Mouse (Mus musculus): Measurements from ENCODE around the gene Whamm. TPM values are rescaled to one million over a fixed set of nuclear protein-coding genes. Genes with fewer than 3 reads are reported as not detected.

Whamm gene
- total RNA-seq (2021), result 10 to 100 TPM; 19.0 to 22.8 TPM
- long read RNA-seq, experiment 1, transcript Whamm-201 (10 exons, 3,069 nt), result major isoform, 5 of 40 reads
- long read RNA-seq, experiment 1, partial matches to known transcripts, result 1 of 40 reads
- long read RNA-seq, experiment 1, other reads (novel, unspliced or antisense), result 34 of 40 reads
- long read RNA-seq, experiment 2, transcript Whamm-201 (10 exons, 3,069 nt), result major isoform, 5 of 32 reads
- long read RNA-seq, experiment 2, partial matches to known transcripts, result 1 of 32 reads
- long read RNA-seq, experiment 2, other reads (novel, unspliced or antisense), result 26 of 32 reads

DNA sequence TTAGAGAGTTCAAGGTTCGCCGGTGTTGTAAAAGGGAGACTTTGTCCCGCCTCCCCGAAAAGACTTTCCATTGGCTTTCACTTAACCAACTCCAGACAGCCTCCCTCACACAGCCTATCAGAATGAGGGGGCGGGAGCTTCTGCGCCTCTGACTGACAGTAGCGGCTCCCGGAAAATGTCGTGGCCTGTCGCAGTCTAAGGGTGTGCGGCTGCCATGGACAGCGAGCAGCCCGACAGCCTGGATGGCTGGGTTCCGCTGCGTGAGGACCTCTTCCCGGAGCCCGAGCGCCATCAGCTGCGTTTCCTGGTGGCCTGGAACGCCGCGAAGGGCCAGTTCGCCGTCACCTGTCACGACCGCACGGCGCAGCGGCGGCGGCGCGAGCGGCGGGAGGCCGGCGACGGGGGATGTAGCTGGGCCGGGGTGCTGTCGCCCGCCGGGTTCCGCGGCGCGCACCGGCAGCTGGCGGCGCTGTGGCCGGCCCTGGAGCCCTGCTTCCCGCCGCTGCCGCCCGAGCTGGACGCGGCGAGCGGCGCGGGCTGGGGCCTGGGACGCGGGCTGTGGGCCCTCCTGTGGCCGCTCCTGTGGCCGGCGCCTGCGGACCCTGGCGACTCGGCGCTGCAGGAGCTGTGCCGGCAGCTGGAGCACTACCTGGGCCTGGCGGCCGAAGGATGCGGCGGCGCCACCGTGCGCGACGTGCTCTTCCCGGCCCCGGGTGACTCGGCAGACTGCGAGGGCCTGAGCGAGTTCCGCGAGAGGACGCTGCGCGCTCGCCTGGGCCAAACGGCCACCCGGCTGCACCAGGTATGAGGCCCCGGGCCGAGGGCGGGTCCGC, at the start of gene Whamm:
TSS of gene Whamm (plus strand) at position 159 of the 833 bp plus-strand sequence.
- peak; percentile 91 to 95 for DNase-seq (ENCODE audit: low spot score in 2 of 2)
- peak; percentile 38; the same call in 1 of the 2 replicates for TF ChIP-seq CTCF (conservative IDR thresholded peaks at IDR 0.05)
- peak within 1 kb of the TSS; percentile 85 for H3K4me3 ChIP-seq
- peak within 1 kb of the TSS; percentile 96 for H3K27ac ChIP-seq

- H3K27ac ChIP-seq, result peak overlapping the region; percentile 93
- peak; percentile 92 to 93 for DNase-seq (ENCODE audit: low spot score in 2 of 2)
- TF ChIP-seq CTCF (conservative IDR thresholded peaks at IDR 0.05), result peak; percentile 57
- H3K4me3 ChIP-seq, result peak overlapping the region; percentile 89
Observed at GRCm38 (mm10) chr7:81523008-81523662, 47.9 kb upstream of the Whamm start.

DNA sequence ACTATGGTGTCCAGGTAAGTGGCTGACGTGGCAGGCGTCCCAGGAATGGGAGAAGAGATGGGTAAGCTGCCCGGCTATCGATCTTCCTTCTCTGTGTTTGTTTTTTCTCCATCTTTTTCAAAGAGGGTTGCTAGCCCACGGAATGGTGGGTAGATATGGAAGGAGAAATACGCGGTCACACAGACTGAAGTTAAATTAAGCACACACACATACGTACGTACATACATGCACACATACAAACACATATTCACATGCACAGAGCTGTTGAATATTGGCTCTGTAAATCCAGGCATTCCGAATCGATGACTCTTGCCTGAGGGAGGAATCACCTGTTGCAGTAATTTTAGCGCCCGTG, 47.4 kb upstream of the Whamm start:
- peak overlapping the region; percentile 89 for H3K4me3 ChIP-seq
- no peak for DNase-seq (ENCODE audit: low spot score in 2 of 2)
- no peak for TF ChIP-seq CTCF (conservative IDR thresholded peaks at IDR 0.05)
- H3K27ac ChIP-seq, result peak overlapping the region; percentile 93

GRCm38 (mm10) chr7:81528918-81529317, 42.1 kb upstream of the Whamm start:
- H3K27ac ChIP-seq, result no peak overlapping the region
- no peak for TF ChIP-seq CTCF (conservative IDR thresholded peaks at IDR 0.05)
- DNase-seq (ENCODE audit: low spot score in 2 of 2), result no peak
- H3K4me3 ChIP-seq, result no peak overlapping the region

- Histone ChIP-seq H3K4me3 (no peak overlapping the region), H3K27ac (no peak overlapping the region)
- DNase-seq (ENCODE audit: low spot score in 2 of 2), result no peak
- TF ChIP-seq CTCF (conservative IDR thresholded peaks at IDR 0.05), result no peak
Observed at GRCm38 (mm10) chr7:81531462-81531861, 39.6 kb upstream of the Whamm start.

- no peak for TF ChIP-seq CTCF (conservative IDR thresholded peaks at IDR 0.05)
- H3K27ac ChIP-seq, result no peak overlapping the region
- H3K4me3 ChIP-seq, result no peak overlapping the region
- no peak for DNase-seq (ENCODE audit: low spot score in 2 of 2)
Observed at GRCm38 (mm10) chr7:81536478-81536877, 34.6 kb upstream of the Whamm start.

DNA sequence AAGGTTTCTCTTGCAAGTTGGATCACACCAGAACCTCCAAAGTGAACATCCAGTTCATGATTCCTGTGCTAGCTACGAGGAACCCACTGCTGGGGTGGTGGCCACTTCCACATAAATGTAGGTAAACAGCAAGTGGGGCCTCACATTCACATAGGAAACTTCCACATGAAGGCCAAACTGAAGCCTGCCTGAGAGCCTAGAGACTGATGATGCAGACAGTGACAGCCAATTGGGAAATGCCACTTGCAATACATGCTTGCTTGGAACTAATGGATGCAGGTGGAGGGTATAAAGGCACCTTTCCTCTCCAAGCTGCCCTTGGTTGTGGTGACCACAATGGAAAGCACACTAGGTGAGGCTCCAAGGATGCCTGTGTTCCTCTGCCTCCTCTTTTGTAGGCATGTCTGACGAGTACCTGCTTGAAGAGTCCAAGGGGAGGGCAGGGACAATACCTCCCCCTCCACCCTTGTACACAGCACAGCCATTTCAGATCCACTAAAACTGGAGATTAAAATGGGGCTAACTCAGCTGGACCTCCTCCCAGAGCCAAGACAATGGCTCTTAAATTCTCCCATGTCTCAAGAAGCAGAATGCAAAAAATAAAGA, 32.9 kb upstream of the Whamm start:
- Histone ChIP-seq H3K27ac (no peak overlapping the region; the same call in 1 of the 2 replicates), H3K4me3 (no peak overlapping the region)
- no peak for TF ChIP-seq CTCF (conservative IDR thresholded peaks at IDR 0.05)
- peak; percentile 47 to 51 for DNase-seq (ENCODE audit: low spot score in 2 of 2)

- DNase-seq (ENCODE audit: low spot score in 2 of 2), result peak; percentile 25 to 39
- TF ChIP-seq CTCF (conservative IDR thresholded peaks at IDR 0.05), result no peak
- Histone ChIP-seq H3K4me3 (no peak overlapping the region), H3K27ac (peak overlapping the region; percentile 85)
Observed at GRCm38 (mm10) chr7:81539565-81539964, 31.5 kb upstream of the Whamm start.

- peak overlapping the region; percentile 85 for H3K27ac ChIP-seq
- no peak for TF ChIP-seq CTCF (conservative IDR thresholded peaks at IDR 0.05)
- DNase-seq (ENCODE audit: low spot score in 2 of 2), result peak; percentile 25 to 36
- no peak overlapping the region for H3K4me3 ChIP-seq
Observed at GRCm38 (mm10) chr7:81540999-81541398, 30.1 kb upstream of the Whamm start.

DNA sequence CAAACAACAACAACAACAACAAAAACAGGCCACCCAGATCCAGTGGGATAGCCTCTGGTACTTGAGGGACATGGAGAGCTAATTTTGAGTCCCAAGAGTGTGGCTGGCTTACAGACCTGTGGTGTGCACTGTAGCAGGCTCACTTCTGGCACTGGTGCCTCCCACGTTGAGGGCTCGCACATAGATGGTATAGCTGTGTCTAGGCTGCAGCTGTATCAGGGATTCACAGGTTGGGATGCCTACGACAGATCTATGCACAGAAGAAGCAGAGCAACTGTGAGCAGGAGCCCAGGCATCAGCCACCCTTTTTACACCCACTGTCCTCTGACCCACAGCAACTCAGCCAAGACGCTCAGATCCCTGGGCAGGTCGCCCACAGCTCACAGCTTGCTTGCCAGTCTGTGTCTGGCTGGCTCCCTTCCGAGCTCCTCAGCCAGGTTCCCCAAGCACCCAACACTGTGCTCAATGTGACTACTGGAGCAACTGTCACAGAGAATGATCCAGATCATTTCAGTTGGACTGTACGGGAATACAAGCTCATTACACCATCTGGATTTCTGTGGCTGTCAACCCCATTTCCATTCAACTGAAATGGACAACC, 29.0 kb upstream of the Whamm start:
- no peak for TF ChIP-seq CTCF (conservative IDR thresholded peaks at IDR 0.05)
- DNase-seq (ENCODE audit: low spot score in 2 of 2), result peak; percentile 73 to 74
- no peak overlapping the region for H3K4me3 ChIP-seq
- H3K27ac ChIP-seq, result peak overlapping the region; percentile 85

DNA sequence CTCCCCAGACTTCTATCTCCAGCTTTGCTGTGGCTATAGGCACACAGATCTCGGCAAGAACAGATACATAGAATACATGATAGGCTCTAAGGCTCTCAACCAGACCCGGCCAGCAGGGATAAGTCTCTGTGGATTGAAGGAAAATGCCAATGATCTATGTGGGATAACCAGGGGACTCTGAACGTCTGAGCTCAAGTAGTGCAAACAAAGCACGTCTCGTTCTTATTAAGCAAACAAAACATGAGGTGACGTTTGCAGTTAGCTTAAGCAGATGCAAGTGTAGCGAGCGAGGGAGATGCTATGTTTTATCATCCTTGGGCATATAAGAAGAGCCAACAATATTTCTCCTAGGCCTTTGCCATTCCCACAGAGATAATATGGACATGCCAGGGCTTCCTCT, 28.1 kb upstream of the Whamm start:
- no peak overlapping the region for H3K4me3 ChIP-seq
- TF ChIP-seq CTCF (conservative IDR thresholded peaks at IDR 0.05), result no peak
- H3K27ac ChIP-seq, result no peak overlapping the region; the same call in 1 of the 2 replicates
- DNase-seq (ENCODE audit: low spot score in 2 of 2), result no peak

DNA sequence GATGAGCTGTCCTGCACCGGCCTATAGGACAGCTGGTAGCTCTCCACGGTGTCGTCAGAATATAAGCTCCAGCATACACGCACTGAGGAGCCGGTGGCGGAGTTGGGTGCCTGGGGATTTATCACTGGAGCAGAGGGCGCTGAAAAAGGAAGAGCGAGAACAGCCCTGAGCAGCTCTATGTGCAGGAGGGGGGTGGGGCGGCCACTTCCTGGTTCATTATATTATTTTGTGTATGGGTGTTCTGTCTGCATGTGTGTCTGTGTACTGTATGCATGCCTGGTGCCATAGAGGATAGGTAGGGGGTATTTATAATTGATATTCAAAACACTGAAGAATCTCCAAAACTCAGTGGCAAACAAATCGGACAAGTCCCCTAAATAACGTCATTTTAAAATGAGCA, 22.2 kb upstream of the Whamm start:
- no peak overlapping the region for H3K27ac ChIP-seq
- no peak for TF ChIP-seq CTCF (conservative IDR thresholded peaks at IDR 0.05)
- no peak for DNase-seq (ENCODE audit: low spot score in 2 of 2)
- no peak overlapping the region for H3K4me3 ChIP-seq

Data from layer of hippocampus, adult 2 months (tissue).